Mouse (Mus musculus) liver (tissue): Measurements from ENCODE around the gene Efcab9.
A peak's percentile ranks its signal among the peaks of the same experiment; 100 is the strongest.
"Not testable (repeated sequence)": the region's sequence is repeated elsewhere in the genome, so short reads cannot be mapped to it uniquely, and the experiment has no call there.

Experiments
- DNase-seq: peaks from one replicate; pipeline ENCODE4 v3.0.0-alpha.2; 2020; ENCODE audit warnings: mixed read lengths

Efcab9 gene

GRCm38 (mm10) chr11:32535646-32536045 is 3.8 kb upstream of the Efcab9 start:
- no peak for DNase-seq

- DNase-seq, result peak; percentile 61
These were observed 2.7 kb upstream of the Efcab9 start for GRCm38 (mm10) chr11:32534453-32535075.

- DNase-seq, result peak; percentile 70
These were observed 1.8 kb upstream of the Efcab9 start for GRCm38 (mm10) chr11:32533482-32534261.

- DNase-seq, result peak; percentile 94
These were observed 1.0 kb upstream of the Efcab9 start, which contains the start of gene Stk10 for GRCm38 (mm10) chr11:32532765-32533481. Gene Stk10, plus strand, starts transcription at chr11:32533305.

GRCm38 (mm10) chr11:32530151-32530550 is 1.7 kb downstream of the Efcab9 start:
- no peak for DNase-seq

DNA sequence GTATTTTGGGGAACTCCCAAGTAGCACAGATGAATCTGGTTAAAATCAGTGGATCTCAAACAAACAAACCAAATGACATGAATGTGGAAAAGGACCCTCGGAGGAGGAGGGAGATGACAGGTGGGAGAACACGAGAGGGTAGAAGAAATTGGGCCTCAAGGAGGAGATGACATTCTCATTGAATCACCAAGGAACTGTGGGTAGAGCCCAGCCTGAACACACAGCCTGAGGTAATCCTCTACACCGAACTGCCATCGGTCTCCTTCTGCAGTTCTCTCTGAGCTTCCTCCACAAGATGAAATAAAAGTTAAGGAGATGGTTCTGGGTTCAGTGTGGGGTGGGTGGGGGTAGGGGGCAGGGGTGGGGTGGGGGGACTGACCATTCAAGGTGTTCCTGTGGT is 4.9 kb downstream of the Efcab9 start:
- DNase-seq, result no peak

GRCm38 (mm10) chr11:32524122-32524920 is 7.6 kb downstream of the Efcab9 start:
- DNase-seq, result no peak

GRCm38 (mm10) chr11:32521246-32521645 is 10.6 kb downstream of the Efcab9 start:
- no peak for DNase-seq

- DNase-seq, result no peak
These were observed 12.5 kb downstream of the Efcab9 start for GRCm38 (mm10) chr11:32519354-32519753.

- DNase-seq, result no peak
These were observed 13.1 kb downstream of the Efcab9 start for GRCm38 (mm10) chr11:32518770-32519169.

GRCm38 (mm10) chr11:32516916-32517712 is 14.8 kb downstream of the Efcab9 start:
- DNase-seq, result no peak

- no peak for DNase-seq
These were observed 15.8 kb downstream of the Efcab9 start for GRCm38 (mm10) chr11:32516091-32516490.

DNA sequence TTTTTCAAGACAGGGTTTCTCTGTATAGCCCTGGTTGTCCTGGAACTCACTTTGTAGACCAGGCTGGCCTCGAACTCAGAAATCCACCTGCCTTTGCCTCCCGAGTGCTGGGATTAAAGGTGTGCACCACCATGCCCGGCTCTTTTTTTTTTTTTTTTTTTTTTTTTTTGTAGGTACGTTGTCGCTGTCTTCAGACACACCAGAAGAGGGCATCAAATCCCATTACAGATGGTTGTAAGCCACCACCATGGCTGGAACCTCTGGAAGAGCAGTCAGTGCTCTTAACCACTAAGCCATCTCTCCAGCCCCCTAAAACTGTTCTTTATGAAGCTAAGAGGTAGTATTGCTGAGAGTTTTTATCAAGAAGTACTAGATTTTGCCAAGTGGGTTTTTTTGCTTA is 17.0 kb downstream of the Efcab9 start:
- DNase-seq, result not testable (repeated sequence)

GRCm38 (mm10) chr11:32510930-32511329 is 21.0 kb downstream of the Efcab9 start:
- DNase-seq, result no peak

DNA sequence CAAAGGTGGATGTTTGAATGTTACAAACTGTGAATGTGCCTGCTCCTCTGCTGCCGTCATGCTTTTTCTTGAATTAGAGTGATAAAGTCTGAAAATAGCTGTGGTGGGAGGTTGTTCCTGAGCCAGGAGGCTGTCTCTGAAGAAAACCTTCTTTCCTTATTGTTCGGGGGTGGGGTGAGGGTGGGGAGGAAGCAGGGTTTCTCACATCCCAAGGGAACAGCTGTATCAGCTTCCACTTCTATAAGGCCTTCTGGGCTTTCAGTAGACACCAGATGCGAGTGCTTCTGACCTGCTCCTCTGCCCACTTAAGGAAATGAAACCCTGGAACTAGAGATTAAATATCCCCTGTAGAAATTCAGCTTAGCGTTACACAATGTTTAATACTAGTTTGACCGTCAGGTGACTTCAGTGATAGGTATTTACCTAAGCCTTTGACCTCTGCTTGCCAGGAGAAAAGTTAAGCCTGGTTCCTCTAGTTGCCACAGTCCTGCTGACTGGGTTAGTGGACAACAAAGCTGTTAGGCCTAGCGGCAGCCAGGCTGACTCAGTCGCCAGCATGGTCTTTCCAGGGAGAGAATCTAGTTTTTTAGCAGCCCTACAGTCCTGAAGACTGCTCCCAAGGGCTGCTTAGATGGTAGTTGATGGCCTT is 26.7 kb downstream of the Efcab9 start:
- no peak for DNase-seq

DNA sequence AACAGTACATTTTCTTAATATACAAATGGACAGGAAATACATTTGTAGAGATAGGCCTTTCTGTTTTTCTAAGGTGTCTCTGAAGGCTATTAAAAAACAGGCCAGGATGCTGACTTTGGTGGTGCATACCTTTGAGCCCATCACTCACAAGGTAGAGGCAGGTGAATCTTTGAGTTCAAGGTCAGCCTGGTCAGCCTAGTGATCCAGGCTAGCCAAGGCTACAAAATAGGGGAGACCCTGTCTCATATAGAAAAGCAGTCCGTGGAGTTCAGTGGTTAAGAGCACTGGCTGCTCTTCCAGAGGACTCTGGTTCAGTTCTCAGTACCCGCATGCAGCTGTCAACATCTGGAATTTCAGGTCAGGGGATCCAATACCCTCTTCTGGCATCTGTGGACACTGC is 28.2 kb downstream of the Efcab9 start:
- DNase-seq, result no peak

DNA sequence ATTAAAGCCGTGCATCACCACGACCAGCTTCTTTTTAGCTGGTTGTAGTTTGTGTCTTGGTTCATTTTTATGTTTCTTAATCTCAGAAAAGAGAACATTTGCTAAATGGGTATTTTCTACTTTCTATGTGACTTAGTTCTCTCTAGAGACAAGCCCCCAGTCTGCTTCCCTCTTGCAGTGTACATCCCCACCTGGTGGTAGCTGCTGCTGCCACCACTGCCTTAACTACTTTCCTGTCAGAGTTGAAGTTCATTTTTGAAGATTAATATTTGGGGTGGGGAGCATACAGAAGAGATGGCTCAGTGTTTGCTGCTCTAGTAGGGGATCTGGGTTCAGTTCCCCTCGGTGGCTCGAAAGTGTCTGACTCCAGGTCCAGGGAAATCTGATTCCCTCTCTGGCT is 31.9 kb downstream of the Efcab9 start:
- no peak for DNase-seq

- DNase-seq, result no peak
These were observed 32.9 kb downstream of the Efcab9 start for GRCm38 (mm10) chr11:32498757-32499535.

GRCm38 (mm10) chr11:32495283-32495682 is 36.6 kb downstream of the Efcab9 start:
- DNase-seq, result no peak

DNA sequence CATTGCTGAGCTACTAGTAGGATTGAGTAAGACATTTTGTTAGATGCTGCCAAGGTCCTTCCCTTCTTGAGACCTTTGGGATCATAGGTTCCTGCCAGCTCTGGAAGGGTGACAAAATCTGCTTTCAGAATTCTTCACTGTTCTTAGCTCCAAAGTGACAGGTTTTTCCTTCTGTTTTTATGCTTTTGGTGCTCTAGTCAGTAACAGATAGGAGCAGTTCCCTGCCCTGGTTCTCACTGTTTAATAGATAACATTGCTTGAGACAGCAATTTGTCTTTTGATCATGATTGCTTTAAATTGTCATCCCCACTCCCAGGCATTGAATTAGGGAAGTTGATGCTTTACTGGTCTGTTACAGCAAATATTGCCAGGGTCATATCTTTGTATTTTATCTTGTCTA is 38.6 kb downstream of the Efcab9 start:
- DNase-seq, result no peak

DNA sequence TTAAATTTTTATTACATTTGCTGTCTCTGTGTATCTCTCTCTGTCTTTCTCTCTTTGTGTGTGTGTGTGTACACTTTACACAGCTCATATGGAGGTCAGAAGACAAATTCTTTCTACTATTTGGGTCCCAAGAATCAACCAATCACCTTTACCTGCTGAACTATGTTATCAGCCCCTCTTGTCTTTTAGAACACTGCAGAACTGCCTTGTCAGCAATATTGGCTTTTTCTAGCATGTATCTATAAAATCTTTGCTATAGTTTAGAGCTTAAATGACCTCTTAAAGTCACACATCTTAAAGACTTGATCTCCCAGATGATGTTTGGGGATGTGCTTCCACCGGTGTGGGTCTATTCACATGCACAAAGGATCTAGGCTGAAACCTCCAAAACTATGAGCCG is 40.8 kb downstream of the Efcab9 start:
- DNase-seq, result no peak
